Mouse (Mus musculus): ENCODE measurements at regions not wholly inside any gene's neighbourhood (a gene's known extent, or its start where the extent isn't known, plus 50 kb on each side); places are given as distances from the start of the nearest gene placed in this dataset.

DNA sequence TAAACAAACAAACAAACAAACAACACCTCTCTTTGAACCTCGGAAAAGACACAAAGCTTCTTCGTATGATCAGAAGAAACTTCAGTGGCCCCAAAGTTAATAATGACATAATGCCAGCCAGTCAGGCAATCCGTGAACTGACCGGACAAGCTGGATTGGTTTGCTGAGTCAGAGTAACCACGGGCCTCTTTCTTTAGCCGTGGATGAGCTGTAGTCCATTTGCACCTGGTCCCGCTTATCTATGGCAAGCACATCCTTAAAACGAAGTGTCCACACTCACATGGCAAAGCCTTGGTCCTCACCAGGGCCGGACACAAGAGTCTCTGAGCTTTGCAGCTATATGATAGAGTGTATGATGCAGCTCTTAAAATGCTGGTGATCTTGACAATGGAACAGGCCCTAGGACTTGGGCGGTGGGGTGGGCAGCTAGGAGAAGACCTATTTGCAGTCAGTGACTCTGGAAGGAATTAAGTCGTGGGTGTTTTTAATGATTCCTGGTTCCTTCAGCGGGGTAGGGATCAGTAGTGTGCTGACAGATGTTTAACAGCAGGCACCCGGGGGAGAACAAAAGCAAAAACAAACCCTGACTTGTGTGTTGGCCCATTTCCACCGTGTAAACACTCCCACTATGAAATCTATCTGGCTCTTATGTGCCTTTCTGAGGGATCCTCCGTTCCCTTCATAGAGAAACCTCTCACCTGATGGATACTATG lies 53.6 kb upstream of the Dyrk2 start:
- no peak for TF ChIP-seq CTCF (IDR thresholded peaks at IDR 0.05)
- TF ChIP-seq POLR2A (IDR thresholded peaks at IDR 0.05; ENCODE audit: insufficient read depth, low read depth, low read length) = no peak

All from heart, adult 2 months (tissue).